Mouse (Mus musculus) brain, embryonic 18.5 days (tissue): ENCODE data around the gene Uox.

ENCODE experiments used
- DNase-seq: peaks from one replicate; pipeline ENCODE4 v3.0.0-alpha.2; 2012; ENCODE audit warnings: low read depth, low spot score

Gene Uox

GRCm38 (mm10) chr3:146620555-146621249, 50.5 kb downstream of the Uox start:
- peak; percentile 67 for DNase-seq

DNA sequence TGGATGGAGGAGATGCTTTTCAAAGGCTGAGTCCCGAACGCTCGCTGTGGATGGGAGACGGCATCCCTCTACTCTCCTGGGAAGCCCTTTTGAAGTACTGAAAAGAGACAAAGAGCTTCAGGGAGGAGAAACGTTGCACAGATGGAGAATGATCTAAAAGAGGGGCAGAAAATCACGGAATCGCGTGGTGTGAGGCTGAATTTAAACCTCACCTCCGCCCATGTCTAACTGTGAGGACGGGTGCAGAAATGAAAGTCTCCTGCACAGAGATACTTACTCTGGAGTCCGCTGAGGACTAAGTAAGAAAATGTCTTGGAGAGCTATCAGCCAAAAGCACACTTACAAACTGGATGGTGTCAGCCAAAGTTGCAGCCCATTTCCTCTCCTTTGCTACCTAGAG, 51.7 kb downstream of the Uox start:
- DNase-seq: no peak

DNA sequence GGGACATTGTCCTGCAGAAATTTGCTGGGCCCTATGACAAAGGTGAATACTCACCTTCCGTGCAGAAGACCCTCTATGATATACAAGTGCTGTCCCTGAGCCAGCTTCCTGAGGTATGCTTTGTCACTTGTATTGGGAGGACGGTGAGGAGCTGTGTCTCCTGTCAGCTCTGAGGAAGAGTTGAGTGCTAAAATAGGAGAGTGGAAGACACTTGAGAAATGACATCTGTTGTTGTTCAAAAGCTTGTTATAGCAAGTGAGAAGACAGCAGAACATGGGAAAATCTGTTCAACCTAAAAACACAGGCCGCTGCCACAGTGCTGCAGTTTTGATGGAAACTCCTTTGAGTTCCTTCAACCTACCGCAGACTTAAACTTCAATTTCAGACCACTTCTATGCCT, 55.5 kb downstream of the Uox start:
- no peak for DNase-seq

GRCm38 (mm10) chr3:146628227-146628982, 58.2 kb downstream of the Uox start:
- DNase-seq: no peak

- no peak for DNase-seq
These were observed 62.3 kb downstream of the Uox start for GRCm38 (mm10) chr3:146632506-146632905.

GRCm38 (mm10) chr3:146641818-146642427, 71.7 kb downstream of the Uox start:
- DNase-seq: no peak

DNA sequence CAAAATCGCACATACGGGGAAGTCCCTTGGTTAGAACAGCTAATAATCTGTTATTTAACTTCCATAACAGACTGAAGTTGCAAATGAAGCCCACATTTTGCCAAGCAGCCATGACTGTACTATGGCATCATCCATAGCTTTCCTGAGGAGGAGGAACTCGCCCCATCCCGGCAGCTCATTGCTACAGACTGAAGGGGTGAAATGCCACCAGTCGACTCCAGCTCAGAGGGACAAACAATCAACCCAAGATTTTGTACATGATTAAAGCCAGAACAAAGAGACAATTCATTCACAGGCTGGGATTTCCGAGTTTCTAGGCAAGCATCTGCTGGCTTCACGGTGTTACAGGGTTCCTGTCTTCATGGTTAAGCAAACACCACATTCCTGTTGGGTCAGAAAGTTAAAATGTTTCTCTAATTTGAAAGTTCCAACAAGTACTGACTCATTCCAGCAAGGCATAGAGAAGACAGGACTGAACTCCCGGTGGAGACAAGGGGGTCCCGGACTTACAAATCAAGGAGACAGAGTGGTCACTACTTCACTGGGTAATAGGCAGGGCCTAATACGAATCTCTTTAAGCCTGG, 79.2 kb downstream of the Uox start:
- no peak for DNase-seq

DNA sequence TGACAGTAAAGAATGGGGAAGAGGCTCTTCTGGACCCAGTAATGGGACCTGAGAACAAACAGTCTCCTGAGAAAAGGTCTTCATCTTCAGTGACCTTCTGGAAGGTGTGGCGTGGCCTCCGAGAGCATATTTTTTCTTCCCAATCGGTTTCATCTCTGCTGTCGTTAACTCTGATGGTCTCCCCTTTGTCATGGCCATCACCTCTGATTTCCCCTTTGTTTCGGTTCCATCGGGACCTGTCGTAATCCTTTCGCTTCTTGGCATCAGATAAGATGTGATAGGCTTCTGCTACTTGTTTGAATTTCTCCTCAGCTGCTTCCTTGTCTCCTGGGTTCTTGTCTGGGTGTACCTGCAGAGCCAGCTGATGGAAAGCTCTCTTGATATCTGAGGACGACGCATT, 80.5 kb downstream of the Uox start:
- DNase-seq: no peak

- no peak for DNase-seq
These were observed 81.0 kb downstream of the Uox start, which contains the start of gene 4930503B20Rik for GRCm38 (mm10) chr3:146651217-146651616. Gene 4930503B20Rik (minus strand): TSS chr3:146651317.

GRCm38 (mm10) chr3:146652431-146652830, 82.2 kb downstream of the Uox start:
- no peak for DNase-seq

GRCm38 (mm10) chr3:146653692-146654091, 83.5 kb downstream of the Uox start:
- no peak for DNase-seq

GRCm38 (mm10) chr3:146655111-146655577, 84.9 kb downstream of the Uox start:
- no peak for DNase-seq

- no peak for DNase-seq
These were observed 87.2 kb downstream of the Uox start for GRCm38 (mm10) chr3:146657433-146657832.

GRCm38 (mm10) chr3:146658061-146658639, 87.9 kb downstream of the Uox start:
- DNase-seq: no peak

DNA sequence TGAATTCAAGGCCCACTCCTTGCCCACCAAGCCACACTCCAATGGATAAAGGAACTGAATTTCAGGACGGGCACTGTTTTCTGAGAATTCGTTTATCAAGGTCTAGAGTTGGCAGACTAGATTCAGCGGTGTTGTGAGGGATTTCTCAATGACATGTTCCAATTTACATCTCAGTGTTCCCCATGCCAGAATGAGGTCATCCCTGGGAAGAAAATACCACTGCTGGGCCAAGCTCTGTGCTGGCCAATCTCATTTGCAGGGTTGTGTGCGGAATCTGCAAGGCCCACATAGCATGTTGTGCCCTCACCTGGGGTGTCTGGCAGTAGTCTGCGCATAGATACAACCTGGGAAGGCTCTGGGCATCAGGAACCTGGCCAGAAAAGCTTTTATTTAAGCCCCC, 89.1 kb downstream of the Uox start:
- no peak for DNase-seq

- no peak for DNase-seq
These were observed 90.8 kb downstream of the Uox start for GRCm38 (mm10) chr3:146661001-146661400.

DNA sequence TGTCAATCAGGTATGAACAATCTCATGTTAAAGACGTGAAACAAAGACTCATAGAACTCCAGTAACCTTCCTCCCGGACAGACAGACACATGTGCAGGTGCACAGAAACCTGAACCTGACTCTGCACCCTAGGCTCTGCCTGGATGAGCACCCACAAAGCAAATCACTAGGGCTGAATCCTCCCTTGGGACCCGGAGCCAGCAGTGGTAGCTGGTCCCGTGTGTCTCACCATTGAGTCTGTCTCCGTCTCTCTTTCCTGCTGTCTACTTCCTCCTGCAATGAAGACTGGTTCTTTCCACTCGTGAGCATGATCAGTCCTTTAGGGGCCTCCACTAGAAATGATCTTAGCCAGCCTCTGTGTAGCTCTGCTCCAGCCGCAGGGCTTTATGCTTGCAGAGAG, 91.7 kb downstream of the Uox start:
- DNase-seq: no peak

DNA sequence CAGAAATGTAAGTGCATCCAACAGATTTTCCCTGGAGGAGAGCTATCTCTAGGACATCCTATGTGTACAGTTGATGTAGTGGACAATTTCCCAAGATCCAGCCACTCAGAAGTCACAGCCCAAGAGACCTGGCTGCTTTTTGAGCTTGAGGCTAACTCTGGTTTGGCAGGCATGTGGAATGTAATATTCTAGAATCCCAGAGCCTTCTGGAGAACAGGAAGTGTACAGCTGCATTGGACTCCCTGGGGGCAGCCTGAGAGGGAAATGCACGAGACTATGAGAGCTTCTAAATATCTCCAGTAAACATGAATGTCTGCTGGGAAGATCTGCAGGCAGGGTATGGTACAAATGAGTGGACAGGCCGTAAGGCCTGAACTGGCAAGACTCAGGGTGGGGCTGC, 100.9 kb downstream of the Uox start:
- DNase-seq: no peak

- no peak for DNase-seq
These were observed 104.9 kb downstream of the Uox start for GRCm38 (mm10) chr3:146675101-146675500.

DNA sequence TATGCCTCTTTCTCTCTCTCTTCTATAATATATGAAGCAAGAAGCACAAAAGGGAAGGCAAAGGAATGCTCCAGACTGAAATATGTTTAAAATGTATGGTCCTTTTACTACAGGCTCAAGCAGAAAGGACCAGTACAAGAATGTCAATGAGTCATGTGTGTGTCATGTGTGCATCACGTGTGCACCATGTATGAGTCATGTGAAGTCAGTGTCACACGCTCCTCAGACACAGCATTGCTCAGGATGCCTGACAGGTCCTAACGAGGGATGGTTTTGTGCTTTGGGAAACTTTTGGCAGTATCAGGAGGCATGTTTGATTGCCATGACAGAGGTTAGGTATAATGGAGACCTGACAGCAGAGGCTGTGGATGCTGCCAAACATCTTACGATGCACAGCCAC, 106.0 kb downstream of the Uox start:
- DNase-seq: no peak

- no peak for DNase-seq
These were observed 109.4 kb downstream of the Uox start for GRCm38 (mm10) chr3:146679646-146680045.

DNA sequence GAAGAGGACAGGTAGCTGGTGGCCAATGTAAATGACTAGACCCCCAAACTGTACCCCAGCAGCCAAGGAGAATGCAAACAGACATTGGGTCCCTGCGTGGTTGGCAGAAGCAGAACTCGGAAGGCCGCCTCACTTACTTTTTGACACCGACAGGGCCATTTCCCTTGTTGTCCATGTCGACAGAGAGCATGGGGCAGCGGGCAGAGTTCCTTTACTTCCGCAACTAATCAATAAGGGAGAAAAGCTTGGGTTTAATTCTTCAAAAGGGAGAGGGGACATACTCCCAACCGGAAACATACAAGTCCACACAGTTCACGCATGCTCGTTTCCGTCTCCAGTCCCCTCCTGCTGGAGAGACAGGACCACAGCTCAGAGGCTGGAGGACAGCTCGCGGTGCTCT, 110.4 kb downstream of the Uox start:
- DNase-seq: no peak
